Mouse (Mus musculus) myocyte (in vitro differentiated cells): ENCODE data around the gene Snx5.

ENCODE experiments used
- POLR2A ChIP-seq: IDR thresholded peaks from one replicate; pipeline ENCODE4 v1.6.1; 2011; ENCODE audit warnings: low read depth, mild to moderate bottlenecking, control low read depth, moderate library complexity; ENCODE audit not compliant: insufficient read length
- POLR2AphosphoS2 ChIP-seq: IDR thresholded peaks from one replicate; pipeline ENCODE4 v1.6.1; 2011; ENCODE audit warnings: low read depth, control low read depth; ENCODE audit not compliant: insufficient read length
- TCF12 ChIP-seq: IDR thresholded peaks from one replicate; pipeline ENCODE4 v1.6.1; 2011; ENCODE audit warnings: mild to moderate bottlenecking, control low read depth; ENCODE audit not compliant: poor library complexity, insufficient read depth, severe bottlenecking

DNA sequence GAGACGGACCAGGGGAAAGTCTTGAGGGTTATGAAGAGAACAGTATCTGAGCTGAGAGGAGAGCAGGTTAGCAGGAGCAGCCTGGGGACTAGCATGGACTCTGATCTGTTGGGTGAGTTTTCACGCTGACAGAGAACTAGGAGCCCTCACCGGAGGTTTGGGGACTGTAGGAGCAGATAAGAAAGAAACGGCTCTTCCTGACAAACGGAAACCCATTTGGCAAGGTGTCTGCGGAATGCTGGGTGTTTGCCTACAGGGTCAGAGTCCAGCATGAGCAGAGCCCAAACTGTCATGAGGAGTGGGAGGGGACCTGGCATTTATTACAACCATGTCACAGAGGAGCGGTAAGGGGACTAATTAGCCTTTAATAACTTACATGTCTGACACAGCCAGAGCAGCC lies 40.2 kb downstream of the Snx5 start:
- no peak for TF ChIP-seq POLR2A
- TF ChIP-seq POLR2AphosphoS2: no peak
- no peak for TF ChIP-seq TCF12
